Mouse (Mus musculus): ENCODE measurements around the gene Haus8.
"Not testable (repeated sequence)": the region's sequence is repeated elsewhere in the genome, so short reads cannot be mapped to it uniquely, and the experiment has no call there.

The Haus8 gene

DNA sequence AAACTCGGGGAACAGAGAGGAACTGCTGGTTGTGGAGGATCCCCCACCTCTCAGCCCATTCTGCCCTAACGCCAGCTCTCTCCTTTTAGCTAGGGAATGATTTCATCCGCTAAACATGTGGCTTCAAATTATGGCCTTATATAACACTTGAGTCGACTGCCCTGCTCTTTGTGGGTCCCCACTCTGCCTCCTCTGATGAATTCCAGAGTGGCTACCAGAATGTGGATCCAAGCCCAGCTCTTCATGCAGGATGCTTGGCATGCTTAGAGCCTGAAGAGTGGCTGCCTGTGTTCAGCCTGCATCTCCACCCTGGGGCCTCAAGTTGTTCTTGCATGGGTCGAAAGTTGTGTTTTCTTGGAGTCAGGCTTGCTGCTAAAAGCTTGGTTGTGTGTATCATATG is 9.9 kb upstream of the Haus8 start:
- no peak for DNase-seq

DNA sequence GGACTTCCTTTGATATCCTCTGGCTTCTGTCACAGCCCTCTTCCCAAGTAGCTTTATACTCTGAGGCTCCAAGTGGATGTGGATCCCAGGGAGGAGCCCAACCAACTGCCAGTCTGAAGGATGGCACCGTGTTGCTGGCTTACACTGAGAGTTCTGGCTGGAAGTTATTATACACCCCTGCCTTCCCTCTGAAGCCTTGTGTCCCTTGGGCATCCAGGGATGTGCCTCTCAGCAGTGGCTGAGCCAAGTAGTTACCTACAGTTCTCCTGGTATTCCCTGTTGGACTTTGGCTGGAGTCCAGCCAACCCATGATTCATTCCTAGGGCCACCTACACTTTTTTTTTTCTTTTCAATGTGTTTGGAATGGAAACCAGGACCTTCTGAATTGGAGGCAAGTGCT is 9.0 kb upstream of the Haus8 start:
- not testable (repeated sequence) for DNase-seq

DNA sequence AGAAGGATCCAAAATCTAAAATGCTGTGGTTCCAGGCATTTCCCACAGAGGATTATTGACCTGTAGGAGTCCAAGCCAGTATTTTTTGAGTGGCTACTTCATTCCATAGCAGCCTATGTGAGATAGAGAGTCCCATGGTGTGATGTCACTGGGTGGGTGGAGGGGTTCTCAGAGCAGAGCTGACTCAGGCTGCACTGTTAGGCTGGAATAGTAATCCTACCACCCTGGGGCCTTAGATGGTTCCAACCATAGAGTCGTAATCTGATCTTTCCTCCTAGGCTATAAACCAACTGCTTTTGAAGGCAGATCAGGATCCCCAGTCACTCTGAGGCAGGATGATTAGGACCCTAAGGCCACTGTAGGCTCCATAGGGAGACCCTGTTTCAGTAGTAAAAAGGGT is 6.7 kb upstream of the Haus8 start:
- not testable (repeated sequence) for DNase-seq

DNA sequence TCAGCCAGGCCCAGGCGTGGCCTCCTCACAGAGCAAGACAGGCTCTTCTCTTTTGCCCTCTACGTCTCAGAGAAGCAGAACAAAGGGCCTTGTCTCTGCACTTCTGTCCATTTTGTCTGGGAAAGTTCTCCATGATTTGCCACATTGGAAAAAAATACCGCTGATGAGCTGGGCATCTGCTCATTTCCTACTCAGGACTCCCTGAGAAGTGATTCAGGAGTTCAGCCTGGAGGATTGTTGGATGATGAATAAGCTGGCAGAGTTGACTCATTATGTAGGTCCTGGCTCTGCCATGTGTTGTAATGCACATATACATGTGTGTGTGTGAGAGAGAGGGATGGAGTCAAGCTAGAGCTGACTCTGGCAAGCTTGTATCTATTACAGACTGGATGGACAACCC is 3.4 kb upstream of the Haus8 start:
- DNase-seq: no peak

DNA sequence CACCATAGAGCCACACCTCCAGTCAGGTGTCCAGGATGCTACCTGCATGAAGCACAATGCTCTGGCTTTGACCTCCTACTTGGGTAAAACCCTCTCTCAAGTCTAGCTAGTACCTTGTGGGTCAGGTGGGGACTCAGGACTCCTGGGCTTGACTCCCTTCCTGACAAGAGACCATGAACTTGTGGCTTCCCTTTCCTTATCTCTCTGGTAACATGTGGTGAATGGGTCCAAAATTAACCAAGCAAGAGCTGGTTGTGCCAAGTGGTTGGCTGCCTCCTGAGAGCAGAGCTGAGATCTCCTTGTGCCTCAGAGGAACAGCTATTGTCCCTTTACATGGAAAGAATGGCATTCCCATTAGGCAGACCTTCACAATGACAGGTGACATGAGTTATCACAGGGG is 1.7 kb upstream of the Haus8 start:
- no peak for DNase-seq

DNA sequence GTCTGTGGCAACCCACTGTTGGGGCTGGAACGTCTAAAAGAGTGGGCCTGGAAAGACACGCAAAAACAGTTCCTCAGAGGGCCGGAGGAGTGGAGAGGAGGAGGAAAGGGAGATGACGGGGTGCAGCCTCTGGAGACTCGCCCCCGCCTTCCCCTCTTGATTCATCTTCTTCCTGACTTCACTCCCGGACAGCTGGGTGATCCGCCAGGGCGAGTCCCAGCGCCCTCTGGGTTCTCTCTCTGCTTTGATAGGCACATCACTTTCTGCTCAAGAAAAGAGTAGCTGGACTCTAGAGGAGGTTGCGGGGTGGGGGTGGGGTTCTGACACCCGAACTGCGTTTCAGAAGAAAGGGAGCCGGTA is 397 bp upstream of the Haus8 start:
- peak; percentile 44 to 56 for DNase-seq

DNA sequence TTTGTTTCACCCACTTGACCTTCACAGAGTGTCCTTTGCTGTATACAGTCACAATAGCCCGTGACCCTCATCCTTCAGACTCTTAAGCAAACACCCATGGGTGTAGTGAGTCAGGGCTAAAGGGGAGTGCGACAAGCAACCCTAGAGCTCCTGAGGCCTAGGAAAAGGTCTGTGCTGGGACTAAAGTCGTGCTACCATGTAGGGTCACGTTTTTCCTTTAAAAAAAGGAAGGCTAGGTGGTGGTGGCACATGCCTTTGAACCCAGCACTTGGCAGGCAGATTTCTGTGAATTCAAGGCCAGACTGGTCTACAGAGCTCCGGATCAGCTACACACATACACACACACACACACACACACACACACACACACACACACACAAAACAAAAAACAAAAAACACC is 1.1 kb downstream of the Haus8 start:
- no peak for DNase-seq

DNA sequence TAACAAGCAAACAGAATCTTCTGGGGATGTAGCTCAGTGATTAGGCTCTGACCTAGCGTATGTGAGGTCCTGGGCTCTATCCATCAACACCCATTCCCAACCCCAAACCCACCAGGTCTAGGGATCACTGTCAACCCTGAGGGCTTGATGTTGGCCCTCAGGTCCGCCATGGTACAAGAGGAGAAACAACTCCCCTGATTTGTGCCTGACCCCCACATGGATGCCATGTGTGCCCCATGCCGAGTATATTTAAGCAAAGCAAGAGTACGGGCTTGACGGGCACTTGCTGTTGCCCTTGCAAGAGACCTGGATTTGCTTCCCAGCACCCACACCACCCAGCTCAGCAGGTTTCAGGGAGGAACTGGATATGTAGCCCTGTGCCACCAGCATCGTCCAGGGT is 4.4 kb downstream of the Haus8 start:
- not testable (repeated sequence) for DNase-seq

DNA sequence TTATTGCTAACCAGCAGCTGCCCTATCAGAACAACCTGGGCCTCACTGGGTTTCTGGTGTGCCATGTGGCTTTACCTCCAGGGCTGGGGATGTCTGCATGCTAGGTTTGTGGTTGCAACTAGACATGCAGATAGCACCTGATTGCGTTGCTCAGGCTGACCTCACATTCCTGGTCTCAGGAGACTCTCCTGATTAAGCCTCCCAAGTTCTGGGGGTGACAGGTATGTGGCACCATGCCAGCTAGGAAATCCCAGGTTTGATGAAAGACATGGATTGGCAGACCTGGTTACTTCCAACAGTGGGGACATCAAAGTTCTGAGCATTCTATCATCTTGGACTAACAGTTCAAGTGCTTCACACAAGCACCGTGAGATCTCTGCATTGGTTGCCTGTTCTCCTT is 5.0 kb downstream of the Haus8 start:
- DNase-seq: no peak

DNA sequence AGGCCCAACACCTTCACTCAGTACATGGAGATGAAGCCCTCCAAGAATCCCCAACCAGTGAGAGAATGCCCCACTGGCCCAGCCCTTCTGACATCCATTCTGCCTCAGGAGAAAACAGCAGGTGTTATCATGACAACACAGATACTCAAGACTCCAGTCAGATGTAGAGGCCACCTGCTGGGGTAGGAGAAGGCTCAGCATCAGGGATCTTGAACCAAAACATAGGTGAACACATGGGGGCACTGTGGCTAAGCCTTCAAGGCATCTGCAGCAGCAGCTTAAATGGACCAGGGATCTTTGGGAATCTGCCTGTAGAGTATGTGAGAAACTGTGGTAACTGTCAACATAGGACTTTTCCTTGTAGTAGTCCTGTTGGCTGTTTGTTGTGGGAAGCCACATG is 11.5 kb downstream of the Haus8 start:
- DNase-seq: no peak

DNA sequence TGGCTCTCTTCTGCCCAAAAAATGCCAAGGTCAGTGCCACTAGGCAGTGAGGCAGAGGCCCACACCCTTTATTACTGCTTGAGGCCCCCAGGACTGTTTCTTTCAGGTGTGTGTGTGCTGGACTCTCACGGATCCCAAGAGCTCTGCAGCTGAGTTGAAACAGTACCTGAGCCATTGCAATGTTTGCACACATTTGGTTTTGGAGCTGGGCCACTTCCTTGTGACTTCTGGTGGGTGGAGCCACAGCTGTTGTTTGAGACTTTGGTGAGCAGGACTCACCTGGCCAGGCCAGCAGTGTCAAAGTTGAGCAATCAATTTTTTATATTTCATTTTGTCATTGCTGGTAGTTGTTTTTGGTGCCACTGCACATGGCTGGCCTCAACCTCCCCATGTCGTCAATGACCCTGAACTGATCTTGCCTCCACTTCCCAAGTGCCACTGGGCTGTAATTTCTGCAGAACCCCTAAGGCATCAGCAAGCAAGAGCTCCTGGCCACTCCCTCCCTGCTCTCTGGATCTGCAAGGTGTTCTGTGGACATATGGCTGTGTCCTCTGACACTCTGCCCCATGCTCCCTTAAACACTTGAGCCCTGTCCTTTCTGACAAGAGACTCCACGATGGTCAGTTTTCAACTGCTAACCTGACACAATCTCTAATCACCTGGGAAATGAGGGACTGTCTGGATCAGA is 16.0 kb downstream of the Haus8 start:
- no peak for DNase-seq

DNA sequence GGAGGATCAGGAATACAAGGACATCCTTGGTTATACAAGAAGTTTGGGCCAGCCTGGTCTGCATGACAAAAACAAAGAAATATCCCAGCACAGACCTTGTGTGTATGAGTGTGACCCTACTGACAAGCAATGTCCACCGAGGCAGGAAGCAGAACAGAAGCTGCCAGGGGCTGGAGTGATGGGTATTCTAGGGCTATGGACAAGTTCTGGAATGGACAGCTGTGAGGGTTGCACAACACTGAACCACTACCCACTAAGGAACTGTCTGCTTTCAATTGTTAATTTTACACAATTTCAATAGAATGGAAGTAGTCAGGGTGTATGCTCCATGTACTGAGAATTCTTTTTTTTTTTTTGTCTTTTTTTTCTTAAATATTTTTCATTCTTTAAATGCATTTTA is 24.5 kb downstream of the Haus8 start:
- DNase-seq: no peak

DNA sequence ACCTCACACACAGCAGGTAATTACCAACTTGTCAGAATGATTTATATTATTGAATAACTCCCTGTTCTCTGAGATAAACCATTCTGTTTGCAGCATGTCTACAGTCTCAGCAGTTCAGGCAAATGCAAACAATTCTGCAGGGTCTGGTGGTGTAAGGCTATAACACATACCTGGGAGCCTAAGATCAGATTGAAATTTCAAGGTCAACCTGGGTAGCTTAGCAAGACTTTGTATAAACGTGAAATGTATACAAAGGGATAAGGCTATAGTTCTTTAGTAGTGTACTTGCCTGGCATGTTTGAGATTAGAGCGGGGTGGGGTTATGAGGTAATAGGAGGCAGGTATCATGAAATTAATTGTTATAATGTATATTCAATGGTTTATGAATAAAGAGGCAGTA is 30.0 kb downstream of the Haus8 start:
- no peak for DNase-seq

DNA sequence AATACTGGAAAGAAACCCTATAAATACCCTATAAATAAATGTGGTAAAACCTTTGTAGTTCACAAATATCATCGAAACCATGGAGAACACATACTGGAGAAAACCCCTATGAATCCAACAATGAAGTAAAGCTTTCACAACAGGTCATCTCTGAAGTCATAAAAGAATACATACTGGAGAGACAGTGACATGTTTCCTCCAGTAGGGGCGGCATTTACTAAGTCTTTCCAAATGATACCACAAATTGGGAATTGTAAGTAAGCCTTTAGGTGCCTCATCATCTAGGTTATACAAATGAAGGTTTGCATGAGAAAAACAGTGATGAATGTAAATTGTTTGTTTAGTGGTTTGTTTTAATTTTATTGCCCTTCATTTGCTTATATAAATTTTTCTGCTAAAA is 48.2 kb downstream of the Haus8 start:
- DNase-seq: no peak

DNA sequence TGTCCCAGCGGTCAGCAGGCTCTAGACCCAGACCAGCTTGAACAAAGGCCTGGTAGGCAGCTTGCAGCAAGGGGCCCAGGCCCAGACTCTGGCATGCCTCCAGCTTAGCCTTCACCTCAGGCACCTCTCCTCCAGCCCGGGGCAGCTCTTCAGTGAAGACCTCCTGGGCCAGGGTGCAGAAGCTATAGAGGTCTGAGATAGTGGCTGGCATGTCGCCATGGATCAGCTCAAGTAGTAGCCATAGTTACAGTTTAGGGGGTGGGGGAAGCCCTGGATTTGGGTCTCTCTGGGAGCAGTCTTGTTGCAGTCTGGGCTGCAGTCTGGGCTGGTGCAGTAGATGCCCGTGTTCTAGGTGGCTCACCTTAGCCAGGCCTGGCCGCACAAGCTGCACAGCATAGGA is 58.5 kb downstream of the Haus8 start:
- not testable (repeated sequence) for DNase-seq

DNA sequence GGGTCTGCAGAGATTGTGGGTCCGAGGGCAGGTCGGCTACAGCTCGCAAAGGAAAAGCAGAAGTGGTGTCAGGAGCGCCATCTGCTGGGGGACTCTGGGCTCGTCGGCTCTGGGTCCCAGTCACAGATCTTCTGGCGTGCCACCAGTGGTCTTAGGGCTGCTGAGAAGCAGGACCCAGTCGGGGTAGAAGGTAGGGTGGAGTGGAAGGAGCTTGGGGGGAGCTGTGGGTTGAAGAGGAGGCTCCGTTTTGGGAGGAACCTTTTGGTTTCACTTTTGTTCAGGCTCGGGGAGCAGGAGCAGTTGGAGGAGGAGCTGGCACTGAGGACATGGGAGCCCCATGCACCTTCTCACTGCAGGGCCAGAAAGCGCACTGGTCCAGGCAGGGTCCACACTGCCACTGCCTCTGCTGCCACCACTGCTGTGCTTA is 67.2 kb downstream of the Haus8 start:
- peak in 1 of 2 experiments; percentile 32 for DNase-seq

Data from spleen, adult 18-20 months (tissue).